Mouse (Mus musculus): ENCODE data around the gene Slpi.
"Not testable (repeated sequence)": the region's sequence is repeated elsewhere in the genome, so short reads cannot be mapped to it uniquely, and the experiment has no call there.

Gene Slpi

DNA sequence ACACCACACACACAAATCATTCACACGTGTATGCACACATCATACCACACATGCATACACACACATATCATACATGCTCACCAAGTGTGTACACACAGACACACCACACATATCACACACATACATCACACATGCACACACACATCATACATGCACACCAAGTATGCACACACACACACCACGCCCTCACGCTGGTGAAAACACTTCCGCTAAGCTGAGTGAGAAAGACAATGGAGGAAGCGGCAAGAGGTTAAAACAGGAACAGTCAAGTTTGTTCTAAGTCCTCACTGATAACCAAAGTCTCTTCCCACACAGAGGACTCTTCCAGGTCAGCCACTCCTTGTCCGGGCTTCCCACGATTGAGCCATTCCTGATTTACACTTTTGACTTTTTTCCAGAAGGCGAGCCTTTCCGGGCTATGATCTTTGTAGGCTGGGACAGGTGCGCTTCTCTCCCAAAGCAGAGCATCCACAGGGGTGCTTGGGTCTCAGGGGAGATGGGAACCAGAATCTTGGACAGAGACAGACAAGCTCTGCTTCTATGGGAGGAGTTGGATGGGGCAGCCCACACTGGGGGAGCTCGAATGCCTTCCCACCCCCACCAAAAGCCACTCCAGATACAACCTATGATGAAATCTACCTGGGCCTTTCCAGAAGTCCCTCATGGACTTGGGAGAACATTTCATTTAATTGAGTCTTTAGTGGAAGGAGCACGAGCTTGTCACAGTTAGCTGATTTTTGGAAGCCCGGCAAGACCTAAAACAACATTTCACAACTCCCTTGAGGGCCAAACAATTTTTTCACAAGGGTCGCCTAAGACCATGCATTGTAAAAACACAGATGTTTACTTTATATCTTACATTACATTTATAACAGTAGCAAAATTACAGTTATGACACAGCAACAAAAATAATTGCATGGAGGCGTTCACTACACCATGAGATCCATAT lies 11.1 kb downstream of the Slpi start:
- DNase-seq (ENCODE audit: low spot score in 2 of 2): no peak

DNA sequence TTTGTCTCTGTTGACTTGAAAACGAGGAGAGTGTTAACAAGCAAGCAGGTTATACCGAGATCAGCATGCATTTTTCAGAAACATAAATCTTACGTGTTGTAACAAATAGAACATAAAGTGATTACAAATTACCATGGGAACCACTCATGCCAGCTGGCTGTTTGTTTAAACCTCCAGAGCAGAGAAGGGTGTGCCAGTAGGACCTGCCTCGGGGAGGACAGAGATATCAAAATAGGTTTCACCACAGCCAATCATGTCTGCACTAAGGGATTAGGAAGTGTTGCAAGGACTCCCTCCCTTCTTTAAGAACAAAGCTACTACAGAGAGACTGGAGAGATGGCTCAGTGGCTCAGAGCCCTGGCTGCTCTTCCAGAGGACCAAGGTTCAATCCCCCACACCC lies 15.7 kb downstream of the Slpi start:
- no peak for DNase-seq (ENCODE audit: low spot score in 2 of 2)

DNA sequence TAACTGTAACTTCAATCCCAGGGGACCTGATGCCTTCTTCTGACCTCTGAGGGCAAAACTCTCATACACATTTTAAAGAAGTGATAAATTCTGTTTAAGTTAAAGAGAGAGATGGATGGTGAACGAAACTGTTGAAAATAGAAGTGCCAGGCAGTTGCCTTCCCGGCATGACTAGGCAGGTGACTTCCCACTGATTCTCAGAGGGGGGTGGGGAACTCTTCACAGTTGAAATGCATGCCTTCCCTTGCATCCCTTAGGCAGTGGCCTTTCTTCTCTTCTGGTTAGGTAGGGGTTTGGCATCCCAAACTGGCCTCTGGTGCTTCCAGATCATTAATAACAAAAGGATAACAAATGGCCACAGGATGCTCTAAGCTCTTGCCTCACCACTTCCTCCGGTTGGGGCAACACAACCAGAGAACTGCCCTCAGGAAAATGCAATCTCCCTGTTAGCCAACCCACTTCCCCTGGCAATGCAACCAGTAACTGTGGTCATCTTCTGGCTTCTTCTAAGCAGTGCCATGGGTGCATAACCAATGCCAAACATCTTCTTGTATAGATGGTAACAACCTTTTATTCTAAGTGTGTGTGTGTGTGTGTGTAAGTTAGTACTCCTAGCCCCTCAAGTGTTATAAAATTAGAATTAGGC lies 16.4 kb downstream of the Slpi start:
- no peak for DNase-seq (ENCODE audit: low spot score in 2 of 2)

DNA sequence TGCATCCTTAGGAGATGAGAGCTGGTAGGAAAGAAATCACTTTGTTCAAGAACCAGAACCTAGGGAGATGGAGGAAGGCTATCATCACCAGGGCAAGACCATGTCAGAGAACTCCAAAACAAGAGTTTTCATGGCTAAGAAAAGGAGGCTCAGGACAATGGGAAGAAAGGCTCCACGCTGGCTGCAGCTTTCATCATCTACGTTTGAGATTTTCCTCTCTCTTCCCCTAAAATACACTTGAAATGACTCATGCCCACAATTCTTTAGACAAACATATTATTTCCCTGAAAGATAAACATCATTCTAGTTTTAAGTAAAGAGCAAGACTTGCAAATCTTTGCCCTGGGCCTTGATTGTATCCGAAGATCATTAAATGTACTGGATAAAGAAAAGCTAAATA lies 17.5 kb downstream of the Slpi start:
- DNase-seq (ENCODE audit: low spot score in 2 of 2): no peak

DNA sequence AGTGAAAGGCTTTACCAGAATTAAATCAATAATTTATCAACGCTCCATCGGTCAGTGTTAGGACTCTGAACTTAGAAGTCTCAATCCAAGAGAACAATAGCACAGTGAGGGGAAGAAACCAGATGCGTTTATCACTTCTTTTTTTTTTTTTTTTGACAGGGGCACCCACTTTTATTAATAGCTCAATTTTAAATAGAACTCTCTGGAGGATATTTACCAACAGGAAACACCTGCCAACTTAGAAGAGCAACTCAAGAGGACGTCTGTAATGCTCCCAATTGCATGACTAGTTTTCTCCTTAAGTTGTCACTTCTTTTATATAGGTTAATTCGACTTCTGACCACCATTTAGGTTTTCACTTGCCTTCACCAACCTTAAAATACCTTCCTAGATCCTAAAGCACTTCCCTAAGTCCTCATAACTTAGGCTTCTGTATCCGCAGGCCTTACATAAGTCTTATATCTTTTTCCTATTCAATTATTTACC lies 20.2 kb downstream of the Slpi start:
- no peak for DNase-seq (ENCODE audit: low spot score in 2 of 2)

DNA sequence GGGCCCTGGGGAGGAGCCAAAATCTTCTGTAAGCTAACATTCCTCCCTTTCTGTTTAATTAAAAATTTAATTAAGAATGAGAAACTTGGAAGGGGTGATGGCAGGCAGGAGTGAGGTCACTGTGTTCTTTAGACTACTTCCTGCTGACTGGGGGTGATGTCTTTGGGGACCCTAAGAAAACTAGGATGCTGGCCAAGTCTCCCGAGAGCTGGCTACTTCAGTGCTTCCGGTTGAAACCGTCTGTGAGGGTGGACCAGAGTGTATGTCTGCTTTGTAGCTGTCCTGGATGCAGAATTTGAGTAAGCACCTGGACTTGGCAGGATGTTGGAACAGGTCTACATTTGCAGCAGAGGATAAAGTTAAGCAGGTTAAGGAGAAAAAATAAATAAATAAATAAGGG lies 21.9 kb downstream of the Slpi start:
- DNase-seq (ENCODE audit: low spot score in 2 of 2): no peak

DNA sequence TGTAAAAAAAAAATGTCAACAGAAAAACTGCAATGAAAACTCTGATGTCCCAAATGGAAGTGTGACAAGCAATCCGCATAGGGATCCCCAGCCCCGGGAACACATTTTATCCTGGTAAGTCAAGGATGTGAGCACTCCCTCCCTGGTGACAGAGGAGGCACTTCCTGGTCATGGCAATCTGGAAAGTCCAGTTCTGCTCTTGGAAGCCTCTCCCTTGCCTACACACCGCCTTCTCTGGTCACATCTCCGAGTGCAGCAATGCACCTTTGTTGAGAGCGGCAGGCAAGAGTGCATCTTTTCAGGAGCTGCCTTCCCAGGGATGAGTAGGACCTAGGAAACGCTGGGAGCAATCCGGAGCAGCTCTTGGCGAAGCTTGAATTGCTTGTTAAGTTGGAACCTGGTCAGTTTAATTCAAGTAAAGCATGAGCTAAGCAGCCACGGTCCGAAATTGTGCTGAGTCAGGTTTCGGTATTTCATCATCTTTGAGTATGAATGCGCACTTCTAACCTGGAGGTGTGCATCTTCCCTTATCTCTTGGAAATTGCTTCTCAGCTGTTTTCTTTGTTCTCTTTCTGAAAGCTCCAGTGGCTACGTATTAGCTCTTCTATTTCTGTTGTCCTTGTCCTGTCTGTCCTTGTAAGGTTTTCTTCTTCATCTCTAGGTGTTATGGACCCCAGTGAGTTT lies 27.8 kb downstream of the Slpi start:
- no peak for DNase-seq (ENCODE audit: low spot score in 2 of 2)

DNA sequence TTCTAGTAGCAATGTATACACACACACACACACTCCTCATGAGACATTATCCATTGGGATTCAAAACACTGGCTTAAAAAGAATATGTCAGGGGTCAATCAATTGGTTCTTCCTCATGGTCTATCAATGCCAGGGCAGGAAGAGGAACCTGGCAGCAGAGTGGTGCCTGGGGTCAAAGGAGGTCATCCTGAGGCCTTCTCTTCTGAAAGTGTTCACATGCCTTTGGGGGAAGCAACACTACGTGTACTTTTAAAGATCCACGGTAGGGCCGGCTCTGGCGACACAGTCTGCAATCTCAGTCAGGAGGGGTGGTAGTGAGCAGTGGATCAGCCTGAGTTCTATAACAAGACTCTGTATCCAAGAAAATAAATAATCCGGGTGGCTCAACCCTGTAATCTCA lies 29.2 kb downstream of the Slpi start:
- DNase-seq (ENCODE audit: low spot score in 2 of 2): no peak

DNA sequence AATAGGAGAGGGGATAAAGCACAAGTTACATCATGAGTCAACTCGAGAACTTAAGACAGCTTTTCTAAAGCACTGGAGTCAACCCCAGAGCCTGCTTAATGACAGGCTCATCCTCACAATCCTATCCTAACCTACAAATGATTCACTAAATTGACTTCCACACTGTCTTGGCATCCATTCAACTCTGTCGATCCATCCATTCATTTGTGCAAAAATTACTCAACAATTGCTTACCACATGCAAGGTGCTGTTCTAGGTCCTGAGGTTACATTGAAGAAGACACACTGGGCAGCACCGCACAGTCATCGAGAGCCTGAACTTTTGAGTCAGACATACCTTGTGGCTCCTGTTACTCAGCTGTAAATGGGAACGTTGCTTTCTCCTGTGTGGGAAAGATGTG lies 29.9 kb downstream of the Slpi start:
- no peak for DNase-seq (ENCODE audit: low spot score in 2 of 2)

DNA sequence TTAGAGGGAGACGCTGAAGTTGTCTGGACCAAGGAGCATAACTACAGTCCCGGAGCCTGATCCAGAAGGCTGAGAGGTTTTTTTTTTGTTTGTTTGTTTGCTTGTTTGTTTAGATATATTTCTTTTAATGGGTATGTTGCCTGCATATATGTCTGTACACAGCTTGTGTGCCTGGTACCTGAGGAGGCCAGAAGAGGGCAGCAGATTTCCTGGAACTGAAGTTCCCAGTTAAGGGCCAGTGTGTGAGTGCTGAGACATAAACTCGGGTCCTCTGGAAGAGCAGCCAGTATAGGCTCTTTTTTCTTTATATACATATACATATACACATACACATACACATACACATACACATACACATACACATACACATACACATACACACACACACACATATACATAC lies 30.5 kb downstream of the Slpi start:
- DNase-seq (ENCODE audit: low spot score in 2 of 2): no peak

DNA sequence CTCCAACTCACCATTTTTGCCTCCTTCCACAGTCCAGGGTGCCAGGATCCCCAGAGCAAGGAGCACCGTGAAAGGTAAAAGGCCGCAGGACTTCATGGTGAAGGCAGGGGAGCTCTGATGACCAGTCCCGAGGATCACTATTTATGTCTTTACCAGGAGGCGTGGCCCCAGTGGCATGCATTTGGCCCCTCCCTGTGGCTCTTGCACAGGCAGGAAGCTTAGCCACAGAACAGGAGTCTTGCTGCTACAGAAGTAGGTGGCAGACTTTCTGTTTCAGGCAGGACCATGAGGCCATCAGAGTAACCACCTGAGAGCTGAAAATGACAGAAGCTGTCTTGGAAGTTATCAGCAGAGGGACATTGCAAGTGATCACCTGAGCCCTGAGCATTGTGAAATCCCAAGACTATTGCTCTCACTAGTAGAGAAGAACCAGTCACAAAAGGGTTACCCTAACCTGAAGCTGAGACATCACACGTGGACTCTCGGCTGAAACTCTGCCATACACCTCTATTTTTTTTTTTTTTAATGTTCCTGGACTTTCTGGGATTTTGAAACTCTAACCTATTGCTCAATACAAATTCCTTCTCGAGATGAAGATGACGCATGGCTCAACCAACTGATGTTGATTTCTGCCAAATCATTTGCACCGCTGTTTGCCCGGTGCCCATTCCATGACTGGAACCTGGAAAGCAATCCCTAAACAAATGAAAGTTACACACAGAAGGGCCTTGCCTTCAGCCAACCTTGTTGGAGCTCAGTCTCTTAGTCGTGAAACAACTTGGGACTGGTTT lies 32.5 kb downstream of the Slpi start:
- DNase-seq (ENCODE audit: low spot score in 2 of 2): no peak

DNA sequence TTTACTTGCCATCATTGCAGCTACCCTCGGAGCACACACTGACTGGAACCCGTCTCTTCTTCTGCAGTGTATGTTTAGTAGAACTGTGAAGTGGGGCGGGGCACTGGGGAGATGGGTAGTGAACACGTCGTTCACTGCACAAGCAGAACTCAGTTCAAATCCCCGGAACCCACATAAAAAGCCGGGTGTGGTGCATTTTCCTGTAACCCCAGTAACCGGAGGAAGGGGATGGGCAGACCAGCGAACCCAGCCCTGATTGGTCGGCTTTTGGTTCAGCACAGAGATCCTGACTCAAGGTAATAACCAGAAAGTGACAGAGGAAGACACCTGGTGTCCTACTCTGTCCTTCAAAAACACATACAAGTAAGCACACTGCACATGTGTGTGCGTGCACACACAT lies 35.5 kb downstream of the Slpi start:
- no peak for DNase-seq (ENCODE audit: low spot score in 2 of 2)

DNA sequence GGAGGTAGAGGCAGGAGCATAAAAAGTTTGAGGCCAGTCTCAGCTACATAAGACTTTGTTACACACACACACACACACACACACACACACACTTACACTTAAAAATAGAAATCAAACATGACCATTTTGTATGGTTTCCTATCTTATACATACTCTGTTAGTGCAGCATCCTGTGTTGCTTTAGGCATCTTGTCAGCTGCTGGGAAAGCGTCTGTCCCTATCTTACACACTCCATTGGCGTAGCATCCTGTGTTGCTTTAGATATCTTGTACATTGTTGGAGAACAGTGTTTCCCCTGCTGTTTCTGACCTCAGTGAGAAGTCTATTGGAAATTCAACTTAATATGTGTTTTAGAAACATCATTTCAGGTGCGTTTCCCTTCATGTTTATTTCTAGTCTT lies 36.2 kb downstream of the Slpi start:
- DNase-seq (ENCODE audit: low spot score in 2 of 2): no peak

DNA sequence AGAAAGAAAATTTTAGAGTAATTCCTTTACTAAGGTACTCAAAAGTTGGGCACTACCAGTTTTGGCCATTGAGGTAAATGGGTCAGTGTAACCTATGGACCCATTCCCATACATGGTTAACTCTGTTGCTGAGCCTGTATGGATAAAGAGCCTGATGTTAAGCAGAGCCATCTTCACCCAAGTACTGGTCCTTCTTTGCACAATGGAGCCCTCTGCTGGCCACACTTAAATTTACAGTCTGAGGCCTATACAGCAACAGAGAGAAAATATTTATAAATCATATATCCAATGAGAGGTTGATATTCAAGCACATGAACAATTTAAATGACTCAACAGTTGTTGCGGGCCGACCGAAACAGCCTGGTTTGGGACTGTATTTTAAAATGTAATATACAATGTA lies 39.9 kb downstream of the Slpi start:
- DNase-seq (ENCODE audit: low spot score in 2 of 2): peak in 1 of 2 experiments; percentile 25

DNA sequence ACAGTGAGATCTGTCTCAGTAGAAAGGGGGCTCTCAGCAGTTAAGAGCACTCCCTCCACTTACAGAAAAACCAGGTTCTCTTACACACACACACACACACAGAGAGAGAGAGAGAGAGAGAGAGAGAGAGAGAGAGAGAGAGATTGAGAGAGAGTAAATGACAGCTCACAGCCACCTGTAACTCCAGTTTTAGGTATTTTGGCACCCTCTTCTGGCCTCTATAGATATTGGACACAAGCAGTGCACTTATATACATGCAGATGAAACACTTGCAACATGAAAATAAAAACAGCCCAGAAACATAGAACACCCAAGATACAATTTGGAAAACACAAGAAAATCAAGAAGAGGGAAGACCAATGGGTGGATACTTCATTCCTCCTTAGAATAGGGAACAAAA lies 41.2 kb downstream of the Slpi start:
- DNase-seq (ENCODE audit: low spot score in 2 of 2): not testable (repeated sequence)

DNA sequence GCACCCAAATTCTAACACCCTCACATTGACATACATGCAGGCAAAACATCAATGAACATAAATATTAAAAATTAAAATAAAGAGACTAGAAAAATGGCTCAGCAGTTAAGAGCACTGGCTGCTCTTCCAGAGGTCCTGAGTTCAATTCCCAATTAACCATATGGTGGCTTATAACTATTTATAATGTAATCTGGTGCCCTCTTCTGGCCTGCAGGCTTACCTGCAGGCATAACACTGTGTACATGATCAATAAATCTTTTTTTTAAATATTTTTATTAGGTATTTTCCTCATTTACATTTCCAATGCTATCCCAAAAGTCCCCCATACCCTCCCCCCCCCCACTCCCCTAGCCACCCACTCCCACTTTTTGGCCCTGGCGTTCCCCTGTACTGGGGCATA lies 45.2 kb downstream of the Slpi start:
- DNase-seq (ENCODE audit: low spot score in 2 of 2): not testable (repeated sequence)

DNA sequence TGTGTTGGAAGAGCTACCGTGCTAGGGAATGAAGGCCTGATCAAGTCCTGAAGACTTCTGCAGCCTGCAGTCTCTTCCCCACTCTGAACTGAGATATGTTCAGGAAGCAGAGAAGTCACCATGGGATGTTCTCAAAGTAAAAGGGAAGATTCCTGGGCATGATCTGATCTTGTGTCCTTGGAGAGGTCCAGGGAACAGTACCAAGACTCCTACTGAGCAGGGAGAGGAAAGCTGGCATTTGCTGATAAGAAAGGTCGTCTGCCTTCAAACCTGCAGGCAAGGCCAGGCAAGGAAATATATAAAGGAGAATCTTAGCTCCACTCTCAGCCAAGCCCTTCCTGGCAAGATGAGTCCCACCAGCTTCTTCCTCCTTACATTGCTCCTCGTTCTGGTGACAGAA lies 56.5 kb downstream of the Slpi start, which contains the start of gene Svs5:
Gene Svs5 (plus strand): TSS at position 301 of the 400 bp plus-strand sequence.
- DNase-seq (ENCODE audit: low spot score in 2 of 2): not testable (repeated sequence)

DNA sequence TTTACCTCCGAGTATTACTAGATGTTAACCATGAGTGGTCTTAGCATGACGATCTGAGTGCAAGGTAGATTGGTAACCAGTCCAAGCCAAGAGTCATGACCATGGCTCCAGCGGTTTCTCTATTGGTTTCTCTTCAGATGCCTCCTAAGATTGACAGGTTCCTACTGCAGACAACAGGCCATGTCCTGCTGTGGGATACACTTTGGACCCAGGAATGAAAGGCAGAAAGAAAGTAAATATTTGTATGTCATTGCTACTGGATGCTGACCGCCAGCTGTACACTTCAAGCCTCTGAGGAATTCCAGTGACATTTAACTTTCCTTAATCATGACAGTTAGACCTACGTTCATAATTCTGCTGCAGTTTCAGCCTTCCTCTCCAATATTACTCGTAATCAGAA lies 67.9 kb downstream of the Slpi start:
- DNase-seq (ENCODE audit: low spot score in 2 of 2): no peak

DNA sequence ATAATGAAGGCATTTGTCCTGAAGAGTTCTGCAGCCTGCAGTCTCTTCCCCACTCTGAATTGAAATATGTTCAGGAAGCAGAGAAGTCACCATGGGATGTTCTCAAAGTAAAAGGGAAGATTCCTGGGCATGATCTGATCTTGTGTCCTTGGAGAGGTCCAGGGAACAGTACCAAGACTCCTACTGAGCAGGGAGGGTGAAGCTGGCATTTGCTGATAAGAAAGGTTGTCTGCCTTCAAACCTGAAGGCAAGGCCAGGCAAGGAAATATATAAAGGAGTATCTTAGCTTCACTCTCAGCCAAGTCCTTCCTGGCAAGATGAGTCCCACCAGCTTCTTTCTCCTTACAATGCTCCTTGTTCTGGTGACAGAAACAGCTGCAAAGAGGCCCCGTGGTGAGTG lies 72.4 kb downstream of the Slpi start, which contains the start of gene Svs6:
Gene Svs6 (plus strand): TSS at position 301 of the 400 bp plus-strand sequence.
- DNase-seq (ENCODE audit: low spot score in 2 of 2): not testable (repeated sequence)

DNA sequence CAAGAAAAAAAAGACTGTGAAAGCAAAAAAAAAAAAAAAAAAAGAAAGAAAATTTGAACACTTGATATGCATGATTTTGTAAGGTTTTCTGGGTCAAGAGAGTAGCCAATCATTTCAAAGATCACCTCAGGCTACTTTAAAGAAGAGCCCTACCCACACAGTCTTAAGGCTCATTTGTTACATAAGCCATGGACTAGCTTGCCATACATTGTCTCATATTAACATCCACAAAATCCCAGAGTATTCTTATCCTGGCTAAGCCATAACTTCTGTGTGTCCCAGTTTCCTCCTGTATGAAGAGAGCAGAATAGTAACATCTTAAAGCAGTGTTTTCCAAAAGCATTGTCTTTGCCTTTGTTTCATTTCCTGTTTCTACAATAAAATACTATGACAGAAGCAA lies 73.4 kb downstream of the Slpi start:
- not testable (repeated sequence) for DNase-seq (ENCODE audit: low spot score in 2 of 2)

DNA sequence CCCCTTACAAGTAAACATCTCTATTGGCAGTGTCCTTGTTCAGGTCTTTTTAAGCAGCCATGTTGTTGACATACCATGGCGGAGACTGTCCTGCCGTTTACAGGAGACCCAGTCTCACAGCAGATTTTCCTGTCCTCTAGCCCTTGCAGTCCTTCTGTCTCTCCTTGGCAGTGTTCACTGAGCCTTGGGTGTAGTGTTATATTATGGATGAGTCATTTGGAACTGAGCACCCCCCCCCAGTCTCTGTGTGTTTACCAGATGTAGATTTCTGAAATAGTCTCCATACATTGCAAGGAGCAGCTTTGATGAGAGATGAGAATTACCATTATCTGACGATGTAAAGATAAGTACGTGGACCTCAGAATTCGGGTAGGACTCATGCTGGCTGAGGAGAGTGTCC lies 76.3 kb downstream of the Slpi start:
- no peak for DNase-seq (ENCODE audit: low spot score in 2 of 2)
